17 mouse cellular contexts compared by ENCODE assay signal in genomic region chr17:67918201-67918600, GRCm38 (mm10).
"Had no signal": no experiment of that assay in that cellular context is flagged by ENCODE, and none has a peak within 500 bp of the region (broad histone marks: within the 10 kb centered on the region; RNA-seq: fewer than 3 reads in every experiment).

No protein-coding gene starts in this region.

- H3K4me2 ChIP-seq: kidney, embryonic 15.5 days; limb, embryonic 15.5 days; liver, embryonic 12.5 days; lung, embryonic 14.5 days; midbrain, embryonic 15.5 days; neural tube, embryonic 13.5 days had no signal

- DNase-seq: kidney, postnatal 36 days; layer of hippocampus, adult 9-11 months; layer of hippocampus, postnatal 36 days; lung, embryonic 14.5 days; lung, postnatal 10 days; lung, postnatal 4 days; retina, postnatal 1 day; right cerebral cortex, postnatal 4 days; spleen, adult 18-20 months; thymus, adult 18-20 months; thymus, postnatal 36 days had no signal

- H3K36me3 ChIP-seq: kidney, embryonic 15.5 days; liver, embryonic 12.5 days; midbrain, embryonic 10.5 days; midbrain, embryonic 15.5 days; neural tube, embryonic 13.5 days had no signal

- H3K27ac ChIP-seq: kidney, embryonic 15.5 days; limb, embryonic 15.5 days; liver, embryonic 12.5 days; midbrain, embryonic 10.5 days; midbrain, embryonic 15.5 days; neural tube, embryonic 13.5 days had no signal

- H3K4me1 ChIP-seq: liver, embryonic 12.5 days; midbrain, embryonic 10.5 days; midbrain, embryonic 15.5 days; neural tube, embryonic 13.5 days had no signal

- ATAC-seq: liver, embryonic 12.5 days; midbrain, embryonic 15.5 days had no signal

- H3K9ac ChIP-seq: kidney, embryonic 15.5 days; limb, embryonic 15.5 days; liver, embryonic 12.5 days; lung, embryonic 14.5 days; midbrain, embryonic 15.5 days; neural tube, embryonic 13.5 days had no signal

- H3K27me3 ChIP-seq: kidney, embryonic 15.5 days; limb, embryonic 15.5 days; liver, embryonic 12.5 days; midbrain, embryonic 15.5 days; neural tube, embryonic 13.5 days had no signal

- H3K4me3 ChIP-seq: kidney, embryonic 15.5 days; limb, embryonic 15.5 days; liver, embryonic 12.5 days; midbrain, embryonic 10.5 days; midbrain, embryonic 15.5 days; neural tube, embryonic 13.5 days had no signal

- H3K9me3 ChIP-seq: kidney, embryonic 15.5 days; limb, embryonic 15.5 days; liver, embryonic 12.5 days; midbrain, embryonic 15.5 days; neural tube, embryonic 13.5 days had no signal
